Mouse (Mus musculus) hindbrain, embryonic 15.5 days (tissue): ENCODE results near the gene Cdon. TPM values are rescaled to one million over a fixed set of nuclear protein-coding genes. Genes with fewer than 3 reads are reported as not detected.

Source experiments
- ATAC-seq: fragments of 200-750 bp; cut with Nextera tagmentation; 2 replicates; pipeline ENCODE4 v1.8.0; 2017; ENCODE audit warnings: low read depth, moderate number of reproducible peaks, moderate TSS enrichment; ENCODE audit not compliant: low FRiP score
- H3K27ac ChIP-seq: fragments of 300-500 bp; sonication (generic); replicated peaks from 2 replicates; pipeline ENCODE4 v1.5.1; 2015; ENCODE audit warnings: mild to moderate bottlenecking, inconsistent platforms
- H3K27me3 ChIP-seq: fragments of 300-500 bp; sonication (generic); 2 replicates; pipeline ENCODE4 v1.6.1; 2015; ENCODE audit warnings: control low read depth, inconsistent platforms
- H3K36me3 ChIP-seq: fragments of 300-500 bp; sonication (generic); 2 replicates; pipeline ENCODE4 v1.6.1; 2015; ENCODE audit warnings: control low read depth, inconsistent platforms
- H3K4me1 ChIP-seq: fragments of 300-500 bp; sonication (generic); replicated peaks from 2 replicates; pipeline ENCODE4 v1.6.1; 2015; ENCODE audit warnings: control low read depth, inconsistent platforms
- H3K4me2 ChIP-seq: fragments of 300-500 bp; sonication (generic); 2 replicates; pipeline ENCODE4 v1.6.1; 2015; ENCODE audit warnings: moderate library complexity, mild to moderate bottlenecking, inconsistent platforms
- H3K4me3 ChIP-seq: fragments of 300-500 bp; sonication (generic); 2 replicates; pipeline ENCODE4 v1.5.1; 2015; ENCODE audit warnings: mild to moderate bottlenecking, inconsistent platforms
- H3K9ac ChIP-seq: fragments of 300-500 bp; sonication (generic); 2 replicates; pipeline ENCODE4 v1.6.1; 2015; ENCODE audit warnings: inconsistent platforms
- H3K9me3 ChIP-seq: fragments of 300-500 bp; sonication (generic); 2 replicates; pipeline ENCODE4 v1.6.1; 2016; ENCODE audit warnings: control low read depth, inconsistent platforms
- WGBS: fragments of 180-500 bp; shearing (Covaris S2); methylation state at CpG from one replicate; pipeline ENCODE4 v1.1.7; 2015; 5-methylcytosine and 5-hydroxymethylcytosine counted together
- polyA plus RNA-seq: library from polyadenylated mRNA; unstranded; fragments of >200 nt; fragmentation: Nextera tagmentation; extraction: Ambion mirVana; gene quantifications from 2 replicates; pipeline ENCODE4 v1.2.1, GENCODE M21; 2015

Gene Cdon
- polyA plus RNA-seq, 1 experiment from 2014 or later, result 2.8 TPM

- peak; percentile 59 for ATAC-seq
- H3K9ac ChIP-seq, result no peak overlapping the region
- WGBS, result 53% methylated on average over 8 of the region's 8 CpGs
- H3K4me1 ChIP-seq, result peaks cover 9% of the 10 kb centered on the region; the same call in 1 of the 2 replicates
- no peak overlapping the region for H3K4me3 ChIP-seq
- no peak overlapping the region for H3K4me2 ChIP-seq
- H3K27ac ChIP-seq, result 0 out of 2 replicates have a peak overlapping the region, but pooled peaks have one; percentile 12
- no peaks in the 10 kb centered on the region for H3K36me3 ChIP-seq
- no peaks in the 10 kb centered on the region for H3K9me3 ChIP-seq
- H3K27me3 ChIP-seq, result no peaks in the 10 kb centered on the region
Observed at GRCm38 (mm10) chr9:35508234-35508633, 87.3 kb downstream of the Cdon start.

- H3K27ac ChIP-seq, result no peak overlapping the region
- H3K36me3 ChIP-seq, result no peaks in the 10 kb centered on the region
- no peak for ATAC-seq
- 91% methylated on average over 4 of the region's 4 CpGs for WGBS
- no peaks in the 10 kb centered on the region for H3K9me3 ChIP-seq
- H3K4me1 ChIP-seq, result no peaks in the 10 kb centered on the region
- H3K9ac ChIP-seq, result no peak overlapping the region
- H3K4me3 ChIP-seq, result no peak overlapping the region
- H3K27me3 ChIP-seq, result no peaks in the 10 kb centered on the region
- no peak overlapping the region for H3K4me2 ChIP-seq
Observed at GRCm38 (mm10) chr9:35513900-35514299, 93.0 kb downstream of the Cdon start.

GRCm38 (mm10) chr9:35516182-35516581 is 95.3 kb downstream of the Cdon start:
- no peak overlapping the region for H3K27ac ChIP-seq
- H3K4me2 ChIP-seq, result no peak overlapping the region
- no peaks in the 10 kb centered on the region for H3K4me1 ChIP-seq
- H3K9me3 ChIP-seq, result no peaks in the 10 kb centered on the region
- H3K27me3 ChIP-seq, result no peaks in the 10 kb centered on the region
- WGBS, result 84% methylated on average over 5 of the region's 5 CpGs
- no peak overlapping the region for H3K9ac ChIP-seq
- no peaks in the 10 kb centered on the region for H3K36me3 ChIP-seq
- H3K4me3 ChIP-seq, result no peak overlapping the region
- no peak for ATAC-seq

GRCm38 (mm10) chr9:35516711-35517110 is 95.8 kb downstream of the Cdon start:
- no peak for ATAC-seq

GRCm38 (mm10) chr9:35518169-35518568 is 97.2 kb downstream of the Cdon start, which contains the start of gene Gm1113:
Gene Gm1113, minus strand, starts transcription at chr9:35518269.
- H3K27ac ChIP-seq, result no peak within 1 kb of the TSS
- no peak within 1 kb of the TSS for H3K4me3 ChIP-seq
- no peaks in the 10 kb centered on the region for H3K27me3 ChIP-seq
- 70% methylated on average over 3 of the region's 3 CpGs for WGBS
- peaks cover 4% of the 10 kb centered on the region for H3K4me1 ChIP-seq
- no peaks in the 10 kb centered on the region for H3K9me3 ChIP-seq
- H3K4me2 ChIP-seq, result no peak within 1 kb of the TSS
- no peak within 1 kb of the TSS for H3K9ac ChIP-seq
- H3K36me3 ChIP-seq, result no peaks in the 10 kb centered on the region
- no peak for ATAC-seq

More at GRCm38 (mm10) chr9:35516711-35517110, 95.8 kb downstream of the Cdon start:
- WGBS, result 94% methylated on average over 16 of the region's 16 CpGs
- Histone ChIP-seq H3K4me3 (no peak overlapping the region), H3K27ac (no peak overlapping the region), H3K4me2 (no peak overlapping the region), H3K9ac (no peak overlapping the region), H3K9me3 (no peaks in the 10 kb centered on the region), H3K36me3 (no peaks in the 10 kb centered on the region), H3K27me3 (no peaks in the 10 kb centered on the region), H3K4me1 (no peaks in the 10 kb centered on the region)

- Histone ChIP-seq H3K4me2 (no peak overlapping the region), H3K27me3 (no peaks in the 10 kb centered on the region), H3K9ac (no peak overlapping the region), H3K4me3 (no peak overlapping the region), H3K4me1 (peaks cover 20% of the 10 kb centered on the region), H3K27ac (no peak overlapping the region), H3K36me3 (no peaks in the 10 kb centered on the region), H3K9me3 (no peaks in the 10 kb centered on the region)
- no peak for ATAC-seq
- WGBS, result 82% methylated on average over 6 of the region's 6 CpGs
Observed at GRCm38 (mm10) chr9:35520631-35521348, 99.9 kb downstream of the Cdon start.

- 82% methylated on average over 2 of the region's 2 CpGs for WGBS
- Histone ChIP-seq H3K27me3 (no peaks in the 10 kb centered on the region), H3K9ac (no peak overlapping the region), H3K4me3 (no peak overlapping the region), H3K4me2 (no peak overlapping the region), H3K9me3 (no peaks in the 10 kb centered on the region), H3K4me1 (peaks cover 20% of the 10 kb centered on the region), H3K27ac (no peak overlapping the region), H3K36me3 (no peaks in the 10 kb centered on the region)
- no peak for ATAC-seq
Observed at GRCm38 (mm10) chr9:35522241-35522640, 101.3 kb downstream of the Cdon start.

GRCm38 (mm10) chr9:35522821-35523515 is 102.0 kb downstream of the Cdon start:
- Histone ChIP-seq H3K4me1 (peaks cover 20% of the 10 kb centered on the region), H3K4me3 (no peak overlapping the region), H3K36me3 (no peaks in the 10 kb centered on the region), H3K9ac (no peak overlapping the region), H3K27ac (no peak overlapping the region), H3K27me3 (no peaks in the 10 kb centered on the region), H3K4me2 (no peak overlapping the region), H3K9me3 (no peaks in the 10 kb centered on the region)
- 62% methylated on average over 1 of the region's 1 CpGs for WGBS
- ATAC-seq, result 0 out of 2 replicates have a peak, but pooled peaks have one; percentile 25

- H3K27ac ChIP-seq, result peak overlapping the region; percentile 53
- no peak overlapping the region for H3K9ac ChIP-seq
- H3K4me3 ChIP-seq, result no peak overlapping the region
- H3K27me3 ChIP-seq, result no peaks in the 10 kb centered on the region
- WGBS, result 19% methylated on average over 5 of the region's 5 CpGs
- H3K4me1 ChIP-seq, result peaks cover 20% of the 10 kb centered on the region
- H3K36me3 ChIP-seq, result no peaks in the 10 kb centered on the region
- ATAC-seq, result peak; percentile 85
- H3K9me3 ChIP-seq, result no peaks in the 10 kb centered on the region
- H3K4me2 ChIP-seq, result peak overlapping the region; percentile 18
Observed at GRCm38 (mm10) chr9:35523541-35523940, 102.6 kb downstream of the Cdon start.

GRCm38 (mm10) chr9:35523941-35524411 is 103.0 kb downstream of the Cdon start:
- Histone ChIP-seq H3K27me3 (no peaks in the 10 kb centered on the region), H3K36me3 (no peaks in the 10 kb centered on the region), H3K4me3 (no peak overlapping the region), H3K9ac (no peak overlapping the region), H3K4me1 (peaks cover 20% of the 10 kb centered on the region), H3K27ac (peak overlapping the region; percentile 53), H3K9me3 (no peaks in the 10 kb centered on the region), H3K4me2 (peak overlapping the region; percentile 18)
- ATAC-seq, result peak; percentile 72
- 13% methylated on average over 7 of the region's 7 CpGs for WGBS

GRCm38 (mm10) chr9:35529141-35529540 is 108.2 kb downstream of the Cdon start:
- Histone ChIP-seq H3K36me3 (no peaks in the 10 kb centered on the region), H3K27ac (no peak overlapping the region), H3K4me3 (no peak overlapping the region), H3K27me3 (0 out of 2 replicates have a peak, but pooled peaks cover 9% of the 10 kb centered on the region), H3K9me3 (no peaks in the 10 kb centered on the region), H3K9ac (no peak overlapping the region), H3K4me1 (peaks cover 6% of the 10 kb centered on the region), H3K4me2 (no peak overlapping the region)
- ATAC-seq, result no peak
- WGBS, result 66% methylated on average over 3 of the region's 3 CpGs

- no peaks in the 10 kb centered on the region for H3K36me3 ChIP-seq
- no peak overlapping the region for H3K9ac ChIP-seq
- H3K9me3 ChIP-seq, result no peaks in the 10 kb centered on the region
- H3K4me1 ChIP-seq, result no peaks in the 10 kb centered on the region
- no peak for ATAC-seq
- no peak overlapping the region for H3K27ac ChIP-seq
- H3K4me2 ChIP-seq, result no peak overlapping the region
- no peak overlapping the region for H3K4me3 ChIP-seq
- 0 out of 2 replicates have a peak, but pooled peaks cover 9% of the 10 kb centered on the region for H3K27me3 ChIP-seq
- WGBS, result 10% methylated on average over 1 of the region's 1 CpGs
Observed at GRCm38 (mm10) chr9:35529796-35530195, 108.9 kb downstream of the Cdon start.
